Mouse (Mus musculus) bone marrow, adult 2 months (tissue): Measurements from ENCODE around the gene Zmat3.

Source experiments
- CTCF ChIP-seq: fragments of 200-500 bp; IDR thresholded peaks from 2 replicates; pipeline ENCODE4 v1.5.1; 2011; ENCODE audit warnings: low read length, control low read depth; ENCODE audit not compliant: control insufficient read depth, insufficient read depth
- POLR2A ChIP-seq: fragments of 200-500 bp; IDR thresholded peaks from 2 replicates; pipeline ENCODE4 v1.6.1; 2011; ENCODE audit warnings: low read depth, mild to moderate bottlenecking, control low read depth, low read length, borderline replicate concordance; ENCODE audit not compliant: control insufficient read depth

GRCm38 (mm10) chr3:32408811-32409273, 43.0 kb upstream of the Zmat3 start:
- no peak for TF ChIP-seq CTCF
- TF ChIP-seq POLR2A: no peak
